Mouse (Mus musculus) liver, embryonic 12.5 days (tissue): ENCODE results near the gene Slc25a21. TPM values are rescaled to one million over a fixed set of nuclear protein-coding genes. Genes with fewer than 3 reads are reported as not detected.

Source experiments
- ATAC-seq: fragments of 200-750 bp; cut with Nextera tagmentation; 2 replicates; pipeline ENCODE4 v1.8.0; 2017; ENCODE audit warnings: moderate number of reproducible peaks, mild to moderate bottlenecking, moderate library complexity
- H3K27ac ChIP-seq: fragments of 300-500 bp; sonication (generic); 2 replicates; pipeline ENCODE4 v1.5.1; 2016; ENCODE audit warnings: mild to moderate bottlenecking
- H3K27me3 ChIP-seq: fragments of 300-500 bp; sonication (generic); replicated peaks from 2 replicates; pipeline ENCODE4 v1.6.1; 2016; ENCODE audit warnings: mild to moderate bottlenecking, moderate library complexity
- H3K36me3 ChIP-seq: fragments of 300-500 bp; sonication (generic); 2 replicates; pipeline ENCODE4 v1.6.1; 2016; ENCODE audit warnings: mild to moderate bottlenecking, moderate library complexity
- H3K4me1 ChIP-seq: fragments of 300-500 bp; sonication (generic); 2 replicates; pipeline ENCODE4 v1.6.1; 2016
- H3K4me2 ChIP-seq: fragments of 300-500 bp; sonication (generic); 2 replicates; pipeline ENCODE4 v1.6.1; 2016; ENCODE audit warnings: mild to moderate bottlenecking, moderate library complexity
- H3K4me3 ChIP-seq: fragments of 300-500 bp; sonication (generic); 2 replicates; pipeline ENCODE4 v1.5.1; 2016; ENCODE audit warnings: mild to moderate bottlenecking, moderate library complexity
- H3K9ac ChIP-seq: fragments of 300-500 bp; sonication (generic); 2 replicates; pipeline ENCODE4 v1.6.1; 2016; ENCODE audit warnings: mild to moderate bottlenecking, moderate library complexity
- H3K9me3 ChIP-seq: fragments of 300-500 bp; sonication (generic); replicated peaks from 2 replicates; pipeline ENCODE4 v1.6.1; 2016; ENCODE audit warnings: mild to moderate bottlenecking, moderate library complexity
- WGBS: fragments of 180-500 bp; shearing (Covaris S2); methylation state at CpG from one replicate; pipeline ENCODE4 v1.1.7; 2016; ENCODE audit not compliant: insufficient replicate concordance; 5-methylcytosine and 5-hydroxymethylcytosine counted together
- polyA plus RNA-seq: library from polyadenylated mRNA; unstranded; fragments of >200 nt; fragmentation: Nextera tagmentation; extraction: Ambion mirVana; gene quantifications from 2 replicates; pipeline ENCODE4 v1.2.1, GENCODE M21; 2016

The Slc25a21 gene
- polyA plus RNA-seq, 1 experiment from 2014 or later, result 30.0 TPM

GRCm38 (mm10) chr12:57204276-57204851 lies 7.1 kb upstream of the Slc25a21 start:
- Histone ChIP-seq H3K27me3 (no peaks in the 10 kb centered on the region), H3K36me3 (no peaks in the 10 kb centered on the region), H3K4me2 (no peak overlapping the region), H3K9me3 (no peaks in the 10 kb centered on the region), H3K4me1 (peaks cover 9% of the 10 kb centered on the region), H3K4me3 (no peak overlapping the region), H3K9ac (no peak overlapping the region), H3K27ac (no peak overlapping the region)
- WGBS, result 70% methylated on average over 4 of the region's 4 CpGs
- ATAC-seq, result no peak

- Histone ChIP-seq H3K27me3 (no peaks in the 10 kb centered on the region), H3K36me3 (no peaks in the 10 kb centered on the region), H3K9me3 (no peaks in the 10 kb centered on the region), H3K27ac (no peak overlapping the region), H3K9ac (no peak overlapping the region), H3K4me2 (no peak overlapping the region), H3K4me3 (no peak overlapping the region), H3K4me1 (peaks cover 22% of the 10 kb centered on the region)
- WGBS, result 84% methylated on average over 3 of the region's 3 CpGs
- no peak for ATAC-seq
Observed at GRCm38 (mm10) chr12:57201901-57202300, 4.6 kb upstream of the Slc25a21 start.

- Histone ChIP-seq H3K4me1 (peaks cover 26% of the 10 kb centered on the region), H3K27me3 (no peaks in the 10 kb centered on the region), H3K27ac (no peak overlapping the region), H3K9me3 (no peaks in the 10 kb centered on the region), H3K36me3 (no peaks in the 10 kb centered on the region), H3K4me3 (no peak overlapping the region), H3K9ac (no peak overlapping the region), H3K4me2 (no peak overlapping the region)
- WGBS, result 82% methylated on average over 2 of the region's 2 CpGs
- ATAC-seq, result no peak
Observed at GRCm38 (mm10) chr12:57199427-57199826, 2.2 kb upstream of the Slc25a21 start.

GRCm38 (mm10) chr12:57198269-57198668 lies 997 bp upstream of the Slc25a21 start:
- Histone ChIP-seq H3K27me3 (no peaks in the 10 kb centered on the region), H3K4me3 (peak overlapping the region; percentile 20; the same call in 1 of the 2 replicates), H3K9me3 (no peaks in the 10 kb centered on the region), H3K36me3 (no peaks in the 10 kb centered on the region), H3K27ac (peak overlapping the region; percentile 100), H3K4me1 (peaks cover 37% of the 10 kb centered on the region), H3K9ac (peak overlapping the region; percentile 52), H3K4me2 (peak overlapping the region; percentile 86)
- no peak for ATAC-seq

- under 1% methylated on average over 59 of the region's 59 CpGs for WGBS
- no peaks in the 10 kb centered on the region for H3K27me3 ChIP-seq
- H3K9me3 ChIP-seq, result no peaks in the 10 kb centered on the region
- H3K4me2 ChIP-seq, result peak overlapping the region; percentile 86
- H3K9ac ChIP-seq, result peak overlapping the region; percentile 91
- H3K4me1 ChIP-seq, result peaks cover 41% of the 10 kb centered on the region
- peaks cover 2% of the 10 kb centered on the region; the same call in 1 of the 2 replicates for H3K36me3 ChIP-seq
- ATAC-seq, result peak; percentile 84
- H3K4me3 ChIP-seq, result peak overlapping the region; percentile 81
- H3K27ac ChIP-seq, result peak overlapping the region; percentile 100
Observed at GRCm38 (mm10) chr12:57196608-57197362, 487 bp downstream of the Slc25a21 start.

GRCm38 (mm10) chr12:57196286-57196607 lies 1.0 kb downstream of the Slc25a21 start:
- Histone ChIP-seq H3K9me3 (no peaks in the 10 kb centered on the region), H3K27me3 (no peaks in the 10 kb centered on the region), H3K4me3 (peak overlapping the region; percentile 81), H3K4me2 (peak overlapping the region; percentile 86), H3K4me1 (peaks cover 41% of the 10 kb centered on the region), H3K36me3 (peaks cover 7% of the 10 kb centered on the region; the same call in 1 of the 2 replicates), H3K9ac (peak overlapping the region; percentile 91), H3K27ac (peak overlapping the region; percentile 100)
- no peak for ATAC-seq
- 8% methylated on average over 8 of the region's 8 CpGs for WGBS

GRCm38 (mm10) chr12:57194609-57195008 lies 2.7 kb downstream of the Slc25a21 start:
- Histone ChIP-seq H3K9ac (peak overlapping the region; percentile 60), H3K9me3 (no peaks in the 10 kb centered on the region), H3K4me3 (peak overlapping the region; percentile 81), H3K4me1 (peaks cover 46% of the 10 kb centered on the region), H3K4me2 (peak overlapping the region; percentile 86), H3K27me3 (no peaks in the 10 kb centered on the region), H3K36me3 (peaks cover 7% of the 10 kb centered on the region; the same call in 1 of the 2 replicates), H3K27ac (peak overlapping the region; percentile 74)
- peak; percentile 73 for ATAC-seq
- WGBS, result 9% methylated on average over 3 of the region's 3 CpGs

- Histone ChIP-seq H3K27me3 (no peaks in the 10 kb centered on the region), H3K36me3 (peaks cover 7% of the 10 kb centered on the region; the same call in 1 of the 2 replicates), H3K9me3 (no peaks in the 10 kb centered on the region), H3K4me2 (no peak overlapping the region), H3K4me1 (peaks cover 47% of the 10 kb centered on the region), H3K27ac (peak overlapping the region; percentile 66; the same call in 1 of the 2 replicates), H3K9ac (no peak overlapping the region), H3K4me3 (no peak overlapping the region)
- no peak for ATAC-seq
- whole genome bisulfite sequencing, result 74% methylated on average over 4 of the region's 4 CpGs
Observed at GRCm38 (mm10) chr12:57187032-57187431, 10.2 kb downstream of the Slc25a21 start.

- H3K36me3 ChIP-seq, result no peaks in the 10 kb centered on the region; the same call in 1 of the 2 replicates
- 20% methylated on average over 2 of the region's 2 CpGs for WGBS
- H3K27me3 ChIP-seq, result no peaks in the 10 kb centered on the region
- H3K4me3 ChIP-seq, result no peak overlapping the region
- H3K4me2 ChIP-seq, result peak overlapping the region; percentile 24; the same call in 1 of the 2 replicates
- peaks cover 46% of the 10 kb centered on the region for H3K4me1 ChIP-seq
- H3K9me3 ChIP-seq, result no peaks in the 10 kb centered on the region
- H3K9ac ChIP-seq, result no peak overlapping the region
- peak overlapping the region; percentile 81 for H3K27ac ChIP-seq
- peak; percentile 85 for ATAC-seq
Observed at GRCm38 (mm10) chr12:57186126-57186525, 11.1 kb downstream of the Slc25a21 start.

GRCm38 (mm10) chr12:57185475-57185874 lies 11.8 kb downstream of the Slc25a21 start:
- WGBS, result 3% methylated on average over 1 of the region's 1 CpGs
- Histone ChIP-seq H3K4me1 (peaks cover 41% of the 10 kb centered on the region), H3K4me2 (no peak overlapping the region), H3K36me3 (no peaks in the 10 kb centered on the region), H3K4me3 (no peak overlapping the region), H3K27me3 (no peaks in the 10 kb centered on the region), H3K27ac (no peak overlapping the region), H3K9ac (no peak overlapping the region), H3K9me3 (no peaks in the 10 kb centered on the region)
- ATAC-seq, result 0 out of 2 replicates have a peak, but pooled peaks have one; percentile 40

- H3K27me3 ChIP-seq, result no peaks in the 10 kb centered on the region
- ATAC-seq, result peak; percentile 85
- peak overlapping the region; percentile 7; the same call in 1 of the 2 replicates for H3K4me3 ChIP-seq
- H3K9me3 ChIP-seq, result no peaks in the 10 kb centered on the region
- 37% methylated on average over 2 of the region's 2 CpGs for WGBS
- H3K4me2 ChIP-seq, result peak overlapping the region; percentile 53
- H3K9ac ChIP-seq, result no peak overlapping the region; the same call in 1 of the 2 replicates
- peak overlapping the region; percentile 76 for H3K27ac ChIP-seq
- H3K4me1 ChIP-seq, result peaks cover 48% of the 10 kb centered on the region
- H3K36me3 ChIP-seq, result no peaks in the 10 kb centered on the region
Observed at GRCm38 (mm10) chr12:57184401-57185147, 12.7 kb downstream of the Slc25a21 start.
